Mouse (Mus musculus): ENCODE measurements around the gene Cldn4.
"Not testable (repeated sequence)": the region's sequence is repeated elsewhere in the genome, so short reads cannot be mapped to it uniquely, and the experiment has no call there.

Cldn4 gene

DNA sequence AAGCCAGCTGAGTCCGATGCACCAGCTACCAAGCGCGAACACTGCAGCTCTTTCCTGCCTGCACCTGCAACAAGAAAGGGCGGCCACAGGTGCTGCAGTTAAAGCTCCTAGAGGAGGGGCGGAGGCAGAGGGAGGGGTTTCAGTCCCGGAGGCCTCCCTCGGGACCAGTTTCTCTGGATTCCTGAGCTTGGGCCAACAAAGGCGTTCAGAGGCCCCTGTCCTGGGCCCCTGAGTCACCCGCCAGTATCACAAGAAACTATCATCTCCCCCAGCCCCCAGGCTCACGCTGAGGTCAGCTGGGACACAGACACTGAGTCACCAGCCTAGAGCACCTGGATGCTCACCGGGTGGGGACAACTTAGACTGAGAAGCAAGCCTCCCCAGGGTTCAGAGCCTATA is at the start of gene Cldn4:
Gene Cldn4 (minus strand): TSS at position 78 of the 399 bp plus-strand sequence.
- no peak for DNase-seq (ENCODE audit: low spot score in 2 of 2)

DNA sequence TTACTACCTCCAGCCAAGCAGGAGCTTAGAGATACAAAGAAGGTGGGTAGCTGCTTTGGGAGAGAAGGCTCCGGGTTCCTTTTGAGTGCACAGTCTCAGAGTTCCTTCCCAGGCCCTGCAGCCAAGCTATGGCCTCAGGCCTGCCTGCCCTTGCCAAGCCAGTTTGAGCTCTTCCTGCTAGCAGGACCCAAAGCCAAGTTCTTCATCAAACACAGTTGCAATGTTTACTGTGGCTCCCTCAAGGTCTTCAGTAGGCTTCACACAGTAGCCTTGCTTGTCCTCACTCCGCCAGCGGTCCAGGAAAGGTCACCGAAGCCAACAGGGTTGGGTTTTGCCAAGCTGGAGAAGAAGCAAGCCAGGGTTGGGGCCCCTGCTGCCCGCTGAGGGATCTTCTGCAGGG is 45.8 kb upstream of the Cldn4 start:
- DNase-seq (ENCODE audit: low spot score in 2 of 2), result no peak

DNA sequence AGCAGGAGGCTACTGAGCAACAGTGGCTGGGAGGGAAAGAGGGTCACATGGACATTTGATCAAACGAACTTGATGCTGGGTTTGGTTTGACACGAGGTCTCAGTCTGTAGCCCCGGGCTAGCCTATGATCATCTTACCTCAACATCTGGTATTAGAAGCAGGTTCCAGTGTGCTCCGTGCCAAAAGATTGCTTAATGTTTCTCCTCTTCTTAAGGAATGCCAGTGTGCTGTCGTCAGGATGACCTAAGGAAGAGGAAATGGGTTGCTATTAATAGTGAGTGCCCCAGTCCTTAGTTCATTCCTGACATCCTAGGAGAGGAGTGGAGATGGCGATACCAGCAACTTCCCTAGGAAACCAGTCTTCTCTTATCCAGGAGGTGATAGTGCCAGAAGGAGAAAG is 43.0 kb upstream of the Cldn4 start:
- no peak for DNase-seq (ENCODE audit: low spot score in 2 of 2)

DNA sequence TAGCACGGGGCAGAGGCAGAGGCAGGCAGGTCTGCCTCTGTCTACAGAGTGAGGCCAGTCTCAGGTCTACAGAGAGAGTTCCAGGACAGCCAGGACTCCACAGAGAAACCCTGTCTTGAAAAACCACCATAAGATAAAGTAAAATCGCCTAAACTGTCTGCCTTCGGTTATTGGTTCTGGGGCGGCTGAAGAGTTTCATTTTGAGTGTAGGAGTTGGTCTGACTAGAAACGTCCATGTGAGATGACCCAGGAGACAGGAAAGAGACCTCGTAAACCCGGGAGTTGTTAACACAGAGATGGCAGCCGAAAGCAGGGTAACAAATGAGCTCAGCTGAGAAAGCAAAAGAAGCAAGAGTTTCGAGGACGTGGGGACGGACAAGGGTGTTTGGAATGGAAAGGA is 42.4 kb upstream of the Cldn4 start:
- no peak for DNase-seq (ENCODE audit: low spot score in 2 of 2)

DNA sequence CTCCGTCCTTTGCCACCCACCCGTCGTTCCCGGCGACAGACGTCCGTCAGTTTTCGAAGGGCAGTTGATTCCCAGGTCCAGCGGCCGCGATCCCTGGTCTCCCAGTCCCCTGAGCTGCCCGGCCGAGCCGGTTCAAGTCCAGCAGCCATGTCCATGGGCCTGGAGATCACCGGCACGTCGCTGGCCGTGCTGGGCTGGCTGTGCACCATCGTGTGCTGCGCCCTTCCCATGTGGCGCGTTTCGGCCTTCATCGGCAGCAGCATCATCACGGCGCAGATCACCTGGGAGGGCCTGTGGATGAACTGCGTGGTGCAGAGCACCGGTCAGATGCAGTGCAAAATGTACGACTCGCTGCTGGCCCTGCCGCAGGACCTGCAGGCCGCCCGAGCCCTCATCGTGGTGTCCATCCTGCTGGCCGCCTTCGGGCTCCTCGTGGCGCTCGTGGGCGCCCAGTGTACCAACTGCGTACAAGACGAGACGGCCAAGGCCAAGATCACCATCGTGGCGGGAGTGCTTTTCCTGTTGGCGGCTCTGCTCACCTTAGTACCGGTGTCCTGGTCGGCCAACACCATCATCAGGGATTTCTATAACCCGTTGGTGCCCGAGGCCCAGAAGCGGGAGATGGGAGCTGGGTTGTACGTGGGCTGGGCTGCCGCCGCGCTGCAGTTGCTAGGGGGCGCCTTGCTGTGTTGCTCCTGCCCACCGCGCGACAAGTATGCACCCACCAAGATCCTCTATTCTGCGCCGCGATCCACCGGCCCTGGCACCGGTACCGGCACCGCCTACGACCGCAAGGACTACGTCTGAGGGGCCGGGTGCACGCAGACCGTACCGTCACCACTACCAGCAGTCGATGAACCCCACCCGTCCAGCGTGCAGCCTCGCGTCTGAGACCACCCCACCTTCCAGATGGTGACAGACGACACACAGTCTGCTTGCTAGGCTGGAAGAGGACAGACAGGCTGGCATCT is 39.8 kb upstream of the Cldn4 start:
- no peak for DNase-seq (ENCODE audit: low spot score in 2 of 2)

DNA sequence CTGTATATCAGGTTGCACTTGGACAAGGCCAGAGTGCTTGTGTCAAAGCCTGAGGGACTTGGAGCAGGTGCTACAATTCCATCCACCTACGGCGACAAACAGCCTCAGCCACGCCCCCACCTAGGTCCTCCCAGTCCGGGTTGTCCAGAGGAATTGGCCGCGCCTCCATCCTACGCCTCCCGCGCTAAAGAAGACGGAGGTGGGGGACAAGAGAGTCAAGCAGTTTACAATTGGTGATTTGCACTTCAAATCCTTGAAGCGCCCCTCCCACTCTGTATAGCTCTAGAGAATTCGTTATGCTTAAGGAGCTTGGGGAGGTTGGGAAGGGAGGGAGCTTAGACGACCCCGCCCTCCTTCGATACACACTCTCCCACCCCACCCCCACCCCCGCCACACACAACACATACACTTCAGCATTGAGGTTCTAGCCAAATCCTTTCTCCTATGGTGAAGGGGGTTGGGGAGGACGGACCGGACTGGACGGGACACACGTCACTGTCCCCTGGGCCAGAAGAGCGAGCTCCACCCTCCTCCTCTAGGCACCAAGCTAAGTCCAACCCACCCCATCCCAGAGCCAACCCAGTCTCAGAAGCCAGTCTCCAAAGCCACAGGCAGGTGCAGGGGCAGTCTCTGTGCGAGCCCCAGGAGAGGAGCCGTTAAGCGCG is 39.0 kb upstream of the Cldn4 start, which contains the start of gene Cldn3:
Gene Cldn3 (plus strand): TSS at position 582 of the 665 bp plus-strand sequence.
- no peak for DNase-seq (ENCODE audit: low spot score in 2 of 2)

DNA sequence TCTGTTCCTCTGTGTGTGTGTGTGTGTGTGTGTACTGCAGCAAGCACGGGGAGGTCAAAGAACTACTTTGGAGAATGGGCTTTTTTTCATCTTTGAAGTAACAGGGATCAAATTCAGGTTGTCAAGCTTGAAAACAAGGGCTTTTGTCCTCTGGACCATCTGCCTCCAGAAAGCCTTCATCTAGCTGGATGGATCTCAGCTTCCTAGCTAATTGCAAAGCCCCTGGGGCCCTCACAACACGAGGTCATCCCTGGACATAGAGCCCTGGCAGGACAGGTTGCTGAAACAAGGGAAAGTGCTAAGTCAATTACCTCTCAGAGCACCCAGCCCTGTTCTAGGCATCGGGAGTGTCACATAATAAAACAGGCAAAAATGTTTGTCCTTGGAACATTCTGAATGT is 37.0 kb upstream of the Cldn4 start:
- DNase-seq (ENCODE audit: low spot score in 2 of 2), result no peak

DNA sequence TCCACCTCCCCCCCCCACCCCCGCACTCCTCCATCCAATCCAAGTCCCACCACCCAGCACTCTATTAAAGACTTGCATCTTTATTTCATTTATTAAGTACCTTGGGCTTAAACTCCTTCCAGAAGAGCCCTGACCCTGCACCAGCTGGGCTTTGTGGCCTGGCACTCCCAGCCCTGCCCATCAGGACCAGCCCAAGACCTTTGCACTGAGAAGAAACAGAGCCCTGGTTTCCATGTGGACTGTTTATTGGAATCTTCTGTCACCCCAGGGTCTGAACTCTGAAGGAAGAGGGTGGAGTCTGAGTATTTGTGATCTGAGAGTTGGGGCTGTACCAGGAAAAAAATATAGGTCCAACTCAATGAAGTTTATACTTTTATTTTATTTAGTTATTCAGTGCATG is 36.4 kb upstream of the Cldn4 start:
- DNase-seq (ENCODE audit: low spot score in 2 of 2), result no peak

DNA sequence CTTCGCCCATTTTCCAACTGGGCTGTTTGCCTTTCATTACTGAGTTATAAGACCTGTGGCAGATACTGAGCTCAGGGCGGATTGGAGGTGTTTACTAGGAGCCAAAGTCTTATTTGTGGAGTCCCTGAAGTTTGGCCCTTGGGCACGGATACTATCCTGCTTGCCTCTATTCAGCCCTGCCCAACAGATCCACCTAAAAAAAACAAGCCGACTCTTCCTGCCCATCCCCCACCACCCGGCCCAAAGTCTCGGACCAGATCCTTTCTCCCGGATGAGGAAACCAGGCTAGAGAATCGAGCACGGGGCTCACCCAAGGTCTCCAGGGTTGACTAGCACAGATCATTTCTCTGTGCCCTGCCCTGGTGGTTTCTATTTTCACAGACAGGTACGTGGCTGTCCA is 34.4 kb upstream of the Cldn4 start:
- DNase-seq (ENCODE audit: low spot score in 2 of 2), result no peak

DNA sequence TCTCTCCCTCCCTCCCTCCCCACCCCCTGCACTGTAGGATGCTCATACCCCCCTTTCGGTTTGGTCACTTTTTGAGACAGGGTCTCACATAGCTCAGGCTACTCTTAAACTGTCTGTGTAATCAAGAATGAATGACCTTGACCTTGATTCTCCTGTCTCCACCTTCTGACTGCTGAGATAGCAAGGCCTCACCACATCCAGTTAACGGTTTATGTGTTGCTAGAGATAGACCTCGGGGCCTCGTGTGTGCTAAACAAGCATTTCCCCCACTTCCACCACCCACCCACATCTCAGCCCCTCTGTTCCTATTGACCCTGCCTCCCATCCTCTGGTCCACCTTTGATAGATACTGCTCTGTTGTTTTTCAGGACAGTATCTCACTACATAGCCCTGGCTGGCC is 31.1 kb upstream of the Cldn4 start:
- DNase-seq (ENCODE audit: low spot score in 2 of 2), result no peak

DNA sequence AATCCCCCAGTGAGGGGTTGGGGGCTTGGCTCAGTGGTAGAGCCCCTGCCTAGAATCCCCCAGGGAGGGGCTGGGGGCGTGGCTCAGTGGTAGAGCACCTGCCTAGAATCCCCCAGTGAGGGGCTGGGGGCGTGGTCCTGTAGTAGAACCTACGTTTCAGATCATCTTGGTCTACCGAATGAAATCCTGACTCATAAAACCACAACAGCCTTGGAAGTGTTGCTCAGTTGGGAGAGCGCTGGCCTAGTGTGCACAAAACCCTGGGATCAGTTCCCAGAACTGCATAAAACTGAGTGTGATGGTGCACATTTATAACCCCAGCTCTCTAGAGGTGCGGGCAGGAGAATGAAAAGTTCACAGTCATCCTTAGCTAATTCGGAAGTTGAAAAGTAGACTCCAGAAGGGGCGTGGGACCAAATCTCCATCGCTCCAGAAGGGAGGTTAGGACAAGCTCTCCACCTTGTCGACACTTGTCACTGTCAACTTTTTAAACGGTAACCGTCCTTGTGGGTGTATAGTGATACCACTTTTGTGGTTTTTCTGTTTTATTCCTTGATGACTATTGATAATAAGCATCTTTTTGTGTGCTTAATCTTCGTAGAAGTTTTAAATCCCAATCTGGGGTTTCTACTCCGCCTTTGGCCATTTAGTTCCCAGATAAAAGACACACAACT is 30.0 kb upstream of the Cldn4 start:
- no peak for DNase-seq (ENCODE audit: low spot score in 2 of 2)

DNA sequence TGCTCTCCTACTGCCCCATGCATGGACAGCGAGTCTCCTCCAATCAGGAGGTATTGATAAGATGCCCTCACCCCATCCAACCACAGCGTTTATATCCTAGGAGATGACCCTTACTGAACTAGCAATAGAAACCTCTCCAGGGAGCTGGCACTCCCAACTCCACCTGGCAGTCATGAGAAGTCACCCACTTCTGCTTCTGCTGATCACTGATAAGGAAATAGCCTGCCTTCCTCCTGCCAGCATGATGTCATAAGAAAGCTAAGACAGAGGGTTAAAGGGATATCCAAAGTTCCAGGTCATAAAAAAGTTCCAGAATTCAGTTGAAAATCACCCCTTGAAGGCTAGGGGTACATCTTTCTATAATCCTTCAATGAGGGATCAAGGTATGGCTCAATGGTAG is 29.4 kb upstream of the Cldn4 start:
- no peak for DNase-seq (ENCODE audit: low spot score in 2 of 2)

DNA sequence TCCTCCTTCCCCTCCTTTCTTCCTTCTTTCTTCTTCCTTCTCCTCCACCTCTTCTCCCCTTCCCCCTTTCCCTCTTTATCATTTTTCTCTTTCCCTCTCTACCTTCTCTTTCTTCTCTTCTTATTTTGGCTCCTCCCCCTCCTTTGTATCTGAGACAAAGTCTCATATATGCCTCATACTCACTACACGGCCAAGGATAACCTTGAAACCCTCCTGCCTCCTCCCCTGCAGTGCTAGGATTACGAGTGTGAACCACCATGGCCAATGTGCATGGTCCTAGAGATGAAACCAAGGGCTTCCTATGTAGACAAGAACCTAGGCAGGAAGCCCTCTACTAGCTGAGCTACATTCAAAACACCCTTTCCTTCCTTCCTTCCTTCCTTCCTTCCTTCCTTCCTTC is 28.2 kb upstream of the Cldn4 start:
- DNase-seq (ENCODE audit: low spot score in 2 of 2), result no peak

DNA sequence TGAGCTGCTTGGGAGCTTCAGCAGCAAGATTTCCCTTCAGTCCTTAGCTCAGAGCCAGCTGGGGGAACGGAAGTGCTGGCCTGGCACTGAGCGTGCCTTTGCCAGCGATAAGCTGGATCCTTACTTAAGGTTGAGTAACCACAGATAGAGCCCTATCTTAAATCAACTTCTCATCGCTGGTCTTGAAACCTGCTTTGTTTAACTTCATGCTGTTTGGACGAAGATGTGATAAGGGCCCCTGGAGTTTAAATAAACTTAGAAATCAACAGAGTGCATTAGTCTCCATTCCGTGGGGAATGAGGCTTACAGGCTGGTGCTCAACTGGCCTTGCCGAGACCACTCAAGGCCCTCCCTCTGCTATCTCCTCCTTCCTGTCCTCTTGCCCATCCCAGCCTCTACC is 27.6 kb upstream of the Cldn4 start:
- DNase-seq (ENCODE audit: low spot score in 2 of 2), result no peak

DNA sequence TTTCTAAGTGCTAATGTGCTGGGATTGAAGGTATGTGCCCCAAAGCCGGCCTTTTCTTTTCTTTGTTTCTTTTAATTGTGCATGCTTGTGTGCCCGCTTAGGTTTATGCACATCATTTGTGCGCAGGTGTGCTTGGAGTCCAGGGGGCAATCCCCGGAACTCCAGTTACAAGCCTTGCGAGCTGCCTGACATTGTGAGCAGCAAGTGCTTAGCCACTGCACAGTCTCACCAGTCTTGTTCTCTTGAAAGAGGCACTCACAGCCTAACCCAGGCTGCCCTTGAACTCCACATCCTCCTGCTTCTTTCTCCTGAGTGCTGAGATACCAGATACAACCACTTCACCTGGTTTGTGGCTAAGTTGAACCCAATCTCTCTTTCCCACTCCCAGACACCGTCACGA is 26.8 kb upstream of the Cldn4 start:
- no peak for DNase-seq (ENCODE audit: low spot score in 2 of 2)

DNA sequence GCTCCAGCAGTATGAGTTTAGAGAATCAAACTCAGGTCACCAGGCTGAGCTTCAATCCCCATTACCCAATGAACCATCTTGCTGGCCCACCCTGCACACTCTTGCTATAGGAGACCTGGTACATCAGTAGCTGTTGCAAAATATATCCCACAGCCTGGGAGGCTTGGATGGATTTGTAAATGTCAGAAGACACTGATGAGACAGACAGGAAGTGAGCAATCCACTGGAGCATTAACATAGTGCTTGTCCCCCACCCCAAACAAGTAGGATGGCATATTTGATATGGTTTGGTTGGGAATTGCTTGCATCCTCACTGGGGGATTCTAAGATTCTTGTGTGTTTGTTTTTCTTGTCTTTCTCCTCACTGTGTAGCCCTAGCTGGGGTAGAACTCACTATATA is 26.3 kb upstream of the Cldn4 start:
- DNase-seq (ENCODE audit: low spot score in 2 of 2), result no peak

DNA sequence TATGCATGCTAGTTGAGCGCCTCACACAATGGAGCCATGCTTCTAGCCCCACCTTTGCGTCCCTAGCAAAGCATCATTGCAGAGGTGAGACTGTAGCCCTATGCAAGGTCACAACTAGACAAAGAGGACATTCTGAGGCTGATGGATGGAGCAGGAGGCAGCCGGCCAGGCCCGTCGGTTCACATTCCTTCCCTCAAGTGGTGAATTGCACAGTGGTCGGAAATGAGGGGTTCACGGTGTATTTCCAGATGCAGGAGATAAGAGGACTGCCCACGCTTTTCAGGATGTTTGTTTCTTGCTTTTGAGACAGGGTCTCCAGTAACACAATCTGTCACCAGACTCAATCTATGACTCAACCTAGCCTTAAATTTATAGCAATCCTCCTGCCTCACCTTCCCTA is 23.9 kb upstream of the Cldn4 start:
- no peak for DNase-seq (ENCODE audit: low spot score in 2 of 2)

DNA sequence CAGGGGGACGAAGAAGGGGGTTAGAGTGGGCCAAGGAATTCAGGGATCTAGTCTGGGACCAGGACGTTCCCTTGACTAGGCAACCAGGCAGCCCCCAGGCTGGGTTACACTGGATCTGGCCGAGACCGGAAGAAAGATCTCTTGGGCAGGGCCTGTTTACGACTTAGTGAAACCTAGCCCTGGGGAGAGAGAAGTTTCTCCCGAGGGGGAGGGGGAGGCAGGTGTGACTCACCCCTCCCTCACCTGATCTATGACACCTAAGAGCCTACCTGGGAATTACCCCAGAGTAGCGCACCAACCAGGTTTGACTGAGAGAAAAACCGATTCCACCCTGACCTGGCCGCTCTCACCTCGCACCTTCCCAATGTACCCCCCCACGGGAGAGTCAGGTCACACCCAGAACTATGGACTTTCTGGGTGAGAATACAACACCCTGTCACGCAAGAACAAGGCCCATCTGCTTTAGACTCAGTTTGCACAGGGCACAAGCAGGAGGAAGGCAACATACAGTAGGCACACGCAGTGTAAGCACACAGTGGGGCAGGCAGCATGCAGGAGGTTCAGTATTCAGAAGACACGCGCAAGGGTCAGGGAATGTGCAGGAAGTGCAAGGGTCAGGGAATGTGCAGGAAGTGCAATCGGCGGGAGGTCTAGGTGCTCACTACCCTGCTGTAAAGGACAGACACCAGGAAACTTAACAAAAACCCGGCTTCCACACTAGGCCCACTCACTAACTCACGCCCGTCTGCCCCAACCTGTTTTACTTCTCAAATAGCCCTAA is 20.6 kb upstream of the Cldn4 start:
- DNase-seq (ENCODE audit: low spot score in 2 of 2), result no peak

DNA sequence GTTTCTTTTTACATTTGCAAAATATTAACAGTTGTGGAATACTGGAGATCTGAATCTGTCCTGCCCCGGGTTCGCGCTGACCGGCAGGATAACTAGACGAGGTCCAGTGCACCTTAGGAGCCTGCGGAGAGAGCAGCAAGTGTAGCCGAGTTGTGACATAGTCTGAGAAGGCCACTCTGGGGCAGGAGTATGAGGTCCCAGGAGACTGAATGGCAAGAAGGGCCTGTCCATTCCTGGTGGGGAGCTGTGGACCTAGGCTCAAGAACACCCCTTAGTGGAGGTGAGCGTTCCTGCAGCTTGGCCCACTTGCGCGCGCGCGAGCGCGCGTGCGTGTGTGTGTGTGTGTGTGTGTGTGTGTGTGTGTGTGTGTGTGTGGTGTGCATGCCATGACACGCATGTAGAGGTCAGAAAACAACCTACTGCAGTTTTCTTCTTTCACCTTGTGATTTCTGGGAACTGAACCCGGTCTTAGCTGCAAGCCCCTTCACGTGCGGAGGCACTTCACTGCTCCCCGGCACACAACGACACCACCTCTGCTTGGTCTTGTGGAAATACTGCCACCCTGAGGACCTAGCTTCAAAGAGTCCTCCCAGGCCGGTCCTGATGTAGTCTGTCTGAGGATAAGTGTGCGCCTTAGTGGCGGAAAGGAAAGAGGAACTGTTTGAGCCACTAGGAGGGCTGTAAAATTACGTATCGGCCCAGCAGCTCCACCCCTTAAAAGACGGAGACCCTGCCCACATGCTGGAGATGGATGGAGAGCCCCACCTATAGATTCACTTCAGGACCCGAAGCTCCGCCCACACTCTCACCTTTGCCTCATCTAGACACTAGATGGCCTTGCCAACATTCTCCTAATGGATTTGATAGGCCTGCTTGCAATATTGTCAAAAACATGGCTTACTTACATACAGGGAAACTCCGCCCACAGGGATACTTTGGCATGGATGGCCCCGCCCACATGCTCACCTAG is 19.4 kb upstream of the Cldn4 start:
- peak in 1 of 2 experiments; percentile 13 for DNase-seq (ENCODE audit: low spot score in 2 of 2)

DNA sequence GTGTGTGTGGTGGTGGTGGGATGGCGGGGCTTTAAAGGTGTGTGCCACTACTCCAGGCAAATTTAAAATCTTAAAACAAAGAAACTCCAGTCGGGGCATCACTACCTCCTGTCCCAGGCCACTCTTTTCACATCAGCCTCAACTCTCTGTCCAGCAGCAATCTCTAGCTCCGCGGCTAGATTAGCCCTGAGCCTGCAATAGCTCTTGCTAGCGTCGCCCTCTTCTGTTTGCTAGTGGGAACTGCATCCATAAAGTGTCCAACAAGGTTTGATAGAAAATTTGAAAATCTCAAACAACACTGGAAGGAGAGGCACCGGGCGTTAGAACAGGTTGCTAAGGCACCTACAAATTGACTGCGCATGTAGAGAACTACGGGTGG is 18.7 kb upstream of the Cldn4 start:
- DNase-seq (ENCODE audit: low spot score in 2 of 2), result peak; percentile 57 to 81

DNA sequence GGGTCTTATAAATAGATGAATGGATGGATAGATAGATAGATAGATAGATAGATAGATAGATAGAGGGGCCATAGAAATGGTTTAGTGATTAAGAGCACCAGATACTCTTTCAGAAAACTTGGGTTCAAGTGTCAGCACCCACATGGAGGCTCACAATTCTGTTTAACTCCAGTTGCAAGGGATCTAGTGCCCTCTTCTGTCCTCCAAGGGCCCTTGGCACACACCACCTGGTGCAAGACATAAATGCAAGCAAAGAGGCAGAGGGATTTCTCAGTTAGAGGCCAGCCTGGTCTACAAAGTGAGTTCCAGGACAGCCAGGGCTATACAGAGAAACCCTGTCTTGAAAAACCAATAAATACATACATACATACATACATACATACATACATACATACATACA is 17.9 kb upstream of the Cldn4 start:
- not testable (repeated sequence) for DNase-seq (ENCODE audit: low spot score in 2 of 2)
